Mouse (Mus musculus) forebrain, embryonic 15.5 days (tissue): ENCODE data around the gene Tenm4. TPM values are rescaled to one million over a fixed set of nuclear protein-coding genes. Genes with fewer than 3 reads are reported as not detected.

Experiments
- ATAC-seq: fragments of 200-750 bp; cut with Nextera tagmentation; replicated peaks from 2 replicates; pipeline ENCODE4 v1.8.0; 2017; ENCODE audit warnings: mild to moderate bottlenecking, moderate TSS enrichment, moderate library complexity
- H3K27ac ChIP-seq: fragments of 300-500 bp; sonication (generic); replicated peaks from 2 replicates; pipeline ENCODE4 v1.5.1; 2015; ENCODE audit warnings: mild to moderate bottlenecking, inconsistent platforms
- H3K27me3 ChIP-seq: fragments of 300-500 bp; sonication (generic); 2 replicates; pipeline ENCODE4 v1.6.1; 2015; ENCODE audit warnings: inconsistent platforms
- H3K36me3 ChIP-seq: fragments of 300-500 bp; sonication (generic); 2 replicates; pipeline ENCODE4 v1.6.1; 2015; ENCODE audit warnings: mild to moderate bottlenecking, inconsistent platforms
- H3K4me1 ChIP-seq: fragments of 300-500 bp; sonication (generic); 2 replicates; pipeline ENCODE4 v1.6.1; 2015; ENCODE audit warnings: inconsistent platforms
- H3K4me2 ChIP-seq: fragments of 300-500 bp; sonication (generic); replicated peaks from 2 replicates; pipeline ENCODE4 v1.6.1; 2015; ENCODE audit warnings: mild to moderate bottlenecking, inconsistent platforms
- H3K4me3 ChIP-seq: fragments of 300-500 bp; sonication (generic); 2 replicates; pipeline ENCODE4 v1.5.1; 2015; ENCODE audit warnings: mild to moderate bottlenecking, inconsistent platforms
- H3K9ac ChIP-seq: fragments of 300-500 bp; sonication (generic); replicated peaks from 2 replicates; pipeline ENCODE4 v1.6.1; 2015; ENCODE audit warnings: mild to moderate bottlenecking, inconsistent platforms
- H3K9me3 ChIP-seq: fragments of 300-500 bp; sonication (generic); 2 replicates; pipeline ENCODE4 v1.6.1; 2016; ENCODE audit warnings: inconsistent platforms
- WGBS: fragments of 180-500 bp; shearing (Covaris S2); methylation state at CpG from one replicate; pipeline ENCODE4 v1.1.7; 2015; ENCODE audit warnings: mixed read lengths; 5-methylcytosine and 5-hydroxymethylcytosine counted together
- polyA plus RNA-seq: library from polyadenylated mRNA; unstranded; fragments of >200 nt; fragmentation: Nextera tagmentation; extraction: Ambion mirVana; gene quantifications from 2 replicates; pipeline ENCODE4 v1.2.1, GENCODE M21; 2015

Tenm4 gene
- polyA plus RNA-seq, 1 experiment from 2014 or later: 103 TPM

GRCm38 (mm10) chr7:96655096-96655716 lies 484.2 kb downstream of the Tenm4 start:
- no peak overlapping the region for H3K4me2 ChIP-seq
- no peak overlapping the region for H3K9ac ChIP-seq
- WGBS: 52% methylated on average over 3 of the region's 3 CpGs
- peaks cover 52% of the 10 kb centered on the region for H3K4me1 ChIP-seq
- no peak for ATAC-seq
- H3K36me3 ChIP-seq: no peaks in the 10 kb centered on the region
- H3K9me3 ChIP-seq: no peaks in the 10 kb centered on the region
- no peaks in the 10 kb centered on the region for H3K27me3 ChIP-seq
- no peak overlapping the region for H3K27ac ChIP-seq
- H3K4me3 ChIP-seq: no peak overlapping the region

GRCm38 (mm10) chr7:96657101-96657830 lies 486.2 kb downstream of the Tenm4 start:
- ATAC-seq: no peak
- Histone ChIP-seq H3K4me2 (no peak overlapping the region), H3K9me3 (no peaks in the 10 kb centered on the region), H3K27me3 (no peaks in the 10 kb centered on the region), H3K36me3 (no peaks in the 10 kb centered on the region), H3K4me1 (peaks cover 48% of the 10 kb centered on the region), H3K9ac (no peak overlapping the region), H3K4me3 (no peak overlapping the region), H3K27ac (no peak overlapping the region)
- WGBS: 11% methylated on average over 13 of the region's 13 CpGs

DNA sequence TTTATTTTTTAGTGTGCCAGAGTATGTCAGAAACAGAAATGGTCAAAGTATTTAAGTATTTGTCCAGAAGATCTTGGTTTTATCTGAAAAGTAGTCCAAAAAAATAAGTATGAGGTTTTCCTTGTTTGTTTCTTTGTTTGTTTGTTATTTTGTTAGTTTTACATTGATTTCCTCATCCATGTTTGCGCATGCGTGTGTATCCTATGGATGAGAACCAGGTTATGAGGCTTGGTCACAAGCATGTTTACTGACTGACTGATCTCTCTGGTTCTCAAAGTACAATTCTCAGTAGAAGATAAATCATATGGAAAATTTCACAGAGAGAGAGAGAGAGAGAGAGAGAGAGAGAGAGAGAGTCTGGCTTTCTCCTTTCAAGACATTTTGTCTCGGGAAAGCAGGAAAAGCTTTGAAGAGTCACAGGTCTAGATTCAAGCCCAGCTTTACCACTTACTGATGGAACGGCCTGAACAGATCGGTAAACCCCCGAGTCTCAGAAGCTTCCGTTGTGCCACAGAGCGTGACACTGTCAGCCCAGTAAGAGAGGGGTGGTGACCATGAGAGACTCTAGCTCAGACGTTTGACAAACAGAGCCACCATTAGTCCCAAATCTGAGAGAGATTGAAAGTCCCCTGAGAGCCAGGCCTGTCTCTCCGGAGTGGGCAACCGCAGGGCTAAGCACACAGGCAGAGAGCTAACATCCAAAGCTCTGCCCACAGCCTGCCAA lies 487.0 kb downstream of the Tenm4 start:
- ATAC-seq: no peak

DNA sequence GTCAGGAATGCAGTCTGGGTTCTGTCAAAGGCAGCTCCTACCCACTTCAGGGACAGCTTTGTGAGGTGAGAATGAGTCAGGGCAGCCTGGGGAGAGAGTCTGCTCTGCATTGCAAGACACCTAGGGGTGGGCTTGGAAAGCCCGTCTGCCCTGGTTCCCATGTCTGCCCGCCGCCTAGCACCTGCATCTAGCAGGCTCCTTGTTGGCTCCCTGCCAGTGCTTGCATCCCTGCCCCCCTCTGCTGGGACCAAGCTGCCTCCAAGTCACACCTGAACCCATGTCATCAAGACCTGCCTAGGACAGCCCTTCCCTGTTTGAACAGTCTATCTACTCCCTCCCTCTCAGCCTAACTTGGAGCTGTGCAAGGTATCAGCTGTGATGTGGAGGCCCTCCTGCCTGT lies 489.9 kb downstream of the Tenm4 start:
- ATAC-seq: peak; percentile 26; the same call in 1 of the 2 replicates
- WGBS: 52% methylated on average over 3 of the region's 3 CpGs
- H3K4me3 ChIP-seq: no peak overlapping the region
- H3K4me1 ChIP-seq: peaks cover 42% of the 10 kb centered on the region
- no peaks in the 10 kb centered on the region for H3K36me3 ChIP-seq
- no peaks in the 10 kb centered on the region for H3K9me3 ChIP-seq
- no peaks in the 10 kb centered on the region for H3K27me3 ChIP-seq
- H3K9ac ChIP-seq: no peak overlapping the region
- no peak overlapping the region for H3K27ac ChIP-seq
- no peak overlapping the region for H3K4me2 ChIP-seq

More for the DNA sequence above, 487.0 kb downstream of the Tenm4 start:
- no peaks in the 10 kb centered on the region for H3K36me3 ChIP-seq
- H3K27me3 ChIP-seq: no peaks in the 10 kb centered on the region
- no peaks in the 10 kb centered on the region for H3K9me3 ChIP-seq
- H3K4me1 ChIP-seq: peaks cover 45% of the 10 kb centered on the region
- H3K27ac ChIP-seq: no peak overlapping the region
- 73% methylated on average over 11 of the region's 11 CpGs for WGBS
- H3K9ac ChIP-seq: no peak overlapping the region
- no peak overlapping the region for H3K4me3 ChIP-seq
- H3K4me2 ChIP-seq: no peak overlapping the region

- no peak for ATAC-seq
- no peak overlapping the region for H3K9ac ChIP-seq
These were observed 490.5 kb downstream of the Tenm4 start for GRCm38 (mm10) chr7:96661352-96662169.

GRCm38 (mm10) chr7:96663336-96663735 lies 492.3 kb downstream of the Tenm4 start:
- Histone ChIP-seq H3K4me3 (no peak overlapping the region), H3K27ac (peak overlapping the region; percentile 61), H3K9me3 (no peaks in the 10 kb centered on the region), H3K4me1 (peaks cover 34% of the 10 kb centered on the region), H3K36me3 (no peaks in the 10 kb centered on the region), H3K4me2 (no peak overlapping the region), H3K27me3 (no peaks in the 10 kb centered on the region), H3K9ac (no peak overlapping the region)
- ATAC-seq: no peak
- 61% methylated on average over 7 of the region's 7 CpGs for WGBS

More at GRCm38 (mm10) chr7:96661352-96662169, 490.5 kb downstream of the Tenm4 start:
- Histone ChIP-seq H3K36me3 (no peaks in the 10 kb centered on the region), H3K4me2 (no peak overlapping the region), H3K4me3 (no peak overlapping the region), H3K4me1 (peaks cover 39% of the 10 kb centered on the region), H3K27ac (no peak overlapping the region), H3K27me3 (no peaks in the 10 kb centered on the region), H3K9me3 (no peaks in the 10 kb centered on the region)
- 57% methylated on average over 12 of the region's 12 CpGs for WGBS

DNA sequence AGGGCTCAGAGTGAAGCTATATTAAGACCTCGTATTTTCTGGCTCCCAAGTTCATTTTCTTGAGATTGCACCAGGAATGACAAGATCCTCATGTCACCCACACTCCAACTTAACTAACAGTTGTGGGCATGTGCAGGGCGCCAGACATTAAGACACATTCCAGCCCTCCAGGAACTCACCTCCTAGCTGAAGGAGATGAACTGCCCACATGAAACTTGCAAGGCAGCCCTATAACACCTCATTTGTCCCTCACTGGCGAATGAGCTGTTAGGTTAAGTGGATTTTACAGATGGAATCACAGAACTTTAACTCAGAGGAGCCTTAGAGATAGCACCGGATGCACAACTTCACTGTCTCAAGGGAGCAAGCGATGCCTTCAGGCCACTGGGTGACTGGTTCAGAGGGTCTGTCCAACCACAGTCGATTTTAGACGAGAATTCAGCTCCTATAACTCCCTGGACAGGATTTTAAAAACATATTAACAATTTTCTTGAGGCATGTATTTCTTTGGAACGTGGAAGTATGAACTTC lies 495.4 kb downstream of the Tenm4 start:
- peaks cover 42% of the 10 kb centered on the region for H3K4me1 ChIP-seq
- H3K4me3 ChIP-seq: no peak overlapping the region
- H3K36me3 ChIP-seq: no peaks in the 10 kb centered on the region
- H3K9ac ChIP-seq: no peak overlapping the region
- WGBS: 84% methylated on average over 8 of the region's 8 CpGs
- H3K9me3 ChIP-seq: no peaks in the 10 kb centered on the region
- H3K4me2 ChIP-seq: no peak overlapping the region
- no peak overlapping the region for H3K27ac ChIP-seq
- H3K27me3 ChIP-seq: no peaks in the 10 kb centered on the region
- ATAC-seq: no peak

GRCm38 (mm10) chr7:96667688-96668087 lies 496.6 kb downstream of the Tenm4 start:
- Histone ChIP-seq H3K27me3 (no peaks in the 10 kb centered on the region), H3K36me3 (no peaks in the 10 kb centered on the region), H3K4me2 (no peak overlapping the region), H3K27ac (no peak overlapping the region), H3K9me3 (no peaks in the 10 kb centered on the region), H3K4me1 (peaks cover 47% of the 10 kb centered on the region), H3K4me3 (no peak overlapping the region), H3K9ac (no peak overlapping the region)
- ATAC-seq: no peak
- 94% methylated on average over 6 of the region's 6 CpGs for WGBS

DNA sequence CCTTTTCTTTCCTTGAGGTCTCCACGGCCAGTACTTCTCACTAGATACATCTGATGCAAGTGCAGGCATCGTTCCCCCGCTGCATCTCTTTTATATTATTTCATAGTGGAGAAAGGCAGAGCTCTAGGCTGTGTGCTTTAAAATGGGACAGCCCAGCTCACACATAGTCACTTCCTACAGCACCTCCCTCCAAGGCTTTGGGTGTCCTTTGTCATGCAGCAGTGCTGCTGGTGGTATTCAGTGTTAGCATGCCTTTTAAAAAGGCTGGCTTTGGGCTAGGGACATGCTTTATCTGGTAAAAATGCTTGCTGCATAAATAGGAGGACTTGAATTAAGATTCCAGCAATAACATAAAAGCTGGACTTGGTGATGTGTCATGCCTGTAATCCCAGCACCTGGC lies 499.0 kb downstream of the Tenm4 start:
- ATAC-seq: no peak
- no peak overlapping the region for H3K4me3 ChIP-seq
- no peaks in the 10 kb centered on the region for H3K36me3 ChIP-seq
- 59% methylated on average over 3 of the region's 3 CpGs for WGBS
- H3K4me2 ChIP-seq: no peak overlapping the region
- peak overlapping the region; percentile 37; the same call in 1 of the 2 replicates for H3K27ac ChIP-seq
- H3K9ac ChIP-seq: no peak overlapping the region
- peaks cover 44% of the 10 kb centered on the region for H3K4me1 ChIP-seq
- H3K9me3 ChIP-seq: no peaks in the 10 kb centered on the region
- no peaks in the 10 kb centered on the region for H3K27me3 ChIP-seq

- no peaks in the 10 kb centered on the region for H3K27me3 ChIP-seq
- H3K9me3 ChIP-seq: no peaks in the 10 kb centered on the region
- H3K27ac ChIP-seq: peak overlapping the region; percentile 65
- H3K4me2 ChIP-seq: no peak overlapping the region
- no peaks in the 10 kb centered on the region for H3K36me3 ChIP-seq
- 5% methylated on average over 6 of the region's 6 CpGs for WGBS
- ATAC-seq: peak; percentile 86
- H3K4me3 ChIP-seq: no peak overlapping the region
- no peak overlapping the region for H3K9ac ChIP-seq
- peaks cover 51% of the 10 kb centered on the region for H3K4me1 ChIP-seq
These were observed 501.4 kb downstream of the Tenm4 start for GRCm38 (mm10) chr7:96672322-96672914.

GRCm38 (mm10) chr7:96677082-96677481 lies 506.0 kb downstream of the Tenm4 start:
- Histone ChIP-seq H3K9me3 (no peaks in the 10 kb centered on the region), H3K27me3 (no peaks in the 10 kb centered on the region), H3K9ac (no peak overlapping the region), H3K27ac (no peak overlapping the region), H3K4me3 (no peak overlapping the region), H3K36me3 (no peaks in the 10 kb centered on the region), H3K4me1 (peaks cover 35% of the 10 kb centered on the region), H3K4me2 (no peak overlapping the region)
- WGBS: 69% methylated on average over 2 of the region's 2 CpGs
- no peak for ATAC-seq
